Mouse (Mus musculus): Measurements from ENCODE around the gene Defb41.

- no peak for TF ChIP-seq POLR2A (IDR thresholded peaks at IDR 0.05; ENCODE audit: borderline replicate concordance, control insufficient read depth, low read depth, low read length)
- no peak for TF ChIP-seq CTCF (IDR thresholded peaks at IDR 0.05; ENCODE audit: control insufficient read depth, insufficient read depth, low read length)
Measured at GRCm38 (mm10) chr1:18265038-18265437, at the start of gene Defb41.

All from bone marrow, adult 2 months (tissue).